Mouse (Mus musculus) embryonic stem cell, embryonic (primary cell): ENCODE results near the gene Tmem159.

ENCODE experiments used
- CTCF ChIA-PET, 4 experiments: fragments of 300-600 bp in 2 of 4; fragments of 350-600 bp in 2 of 4; sonication (Branson Sonifier 250); formaldehyde crosslinking; loops; one replicate each; lab custom pipeline; 2022; ENCODE audit warnings: inconsistent platforms in 2 of 4; lab: Charles Lee
- POLR2A ChIA-PET, 4 experiments: fragments of 300-600 bp in 2 of 4; fragments of 350-600 bp in 2 of 4; sonication (Branson Sonifier 250); formaldehyde crosslinking; loops; one replicate each; lab custom pipeline; 2022; ENCODE audit warnings: antibody characterized with exemption in 4 of 4, inconsistent platforms in 1 of 4; lab: Charles Lee

Tmem159 gene

GRCm38 (mm10) chr7:120117529-120117928 is 15.4 kb downstream of the Tmem159 start:
- POLR2A ChIA-PET = no interaction called here
- CTCF ChIA-PET = interaction anchor here in 1 of 4 experiments (2.4 kb wide), 1 partner anchor 19 kb away, joined by 7 read pairs; no protein-coding TSS in a partner anchor

- CTCF ChIA-PET = interaction anchor here (0.7 to 6.3 kb wide), 15 partner anchors 11 to 279 kb away, joined by 3 to 49 read pairs (median 6); partner anchors contain the start of genes Abca14 (in 4 of the 4) and Abca15 (in 1 of the 4)
- POLR2A ChIA-PET = interaction anchor here in 1 of 4 experiments (1.1 to 1.9 kb wide), 2 partner anchors 80 to 204 kb away, joined by 3 to 8 read pairs; partner anchors contain the start of gene Abca14
Observed at GRCm38 (mm10) chr7:120123776-120124175, 21.6 kb downstream of the Tmem159 start.

GRCm38 (mm10) chr7:120124844-120125243 is 22.7 kb downstream of the Tmem159 start:
- POLR2A ChIA-PET = interaction anchor here (0.6 to 2.4 kb wide), 8 partner anchors 14 to 203 kb away, joined by 3 to 8 read pairs (median 3); partner anchors contain the start of genes Abca14 (in 1 of the 4) and Tmem159 (in 1 of the 4)
- CTCF ChIA-PET = interaction anchor here (0.6 to 6.3 kb wide), 47 partner anchors 12 to 1453 kb away, joined by 3 to 49 read pairs (median 4); partner anchors contain the start of genes Abca14 (in 4 of the 4), Crym (in 2 of the 4), Abca15 (in 1 of the 4) and Tmem159 (in 1 of the 4)

- CTCF ChIA-PET = interaction anchor here in 3 of 4 experiments (0.6 to 6.3 kb wide), 7 partner anchors 29 to 114 kb away, joined by 3 to 49 read pairs (median 3); partner anchors contain the start of genes Abca14 (in 3 of the 3) and Crym (in 1 of the 3)
- POLR2A ChIA-PET = interaction anchor here in 2 of 4 experiments (1.3 to 2.4 kb wide), 3 partner anchors 25 to 76 kb away, joined by 3 to 7 read pairs (median 4); partner anchors contain the start of genes Abca14 (in 1 of the 2) and Tmem159 (in 1 of the 2)
Observed at GRCm38 (mm10) chr7:120126976-120127685, 25.0 kb downstream of the Tmem159 start.

- ChIA-PET POLR2A (interaction anchor here in 3 of 4 experiments (0.7 to 1.5 kb wide), 3 partner anchors 29 to 76 kb away, joined by 3 to 4 read pairs (median 3); partner anchors contain the start of gene Abca14 (in 1 of the 3)), CTCF (interaction anchor here in 2 of 4 experiments (1.6 to 6.3 kb wide), 2 partner anchors 74 to 76 kb away, joined by 5 to 49 read pairs; partner anchors contain the start of genes Abca14 (in 1 of the 2) and Crym (in 1 of the 2))
Observed at GRCm38 (mm10) chr7:120127686-120128059, 25.5 kb downstream of the Tmem159 start.

GRCm38 (mm10) chr7:120128951-120129350 is 26.8 kb downstream of the Tmem159 start:
- ChIA-PET CTCF (no interaction called here), POLR2A (no interaction called here)

- CTCF ChIA-PET = interaction anchor here in 1 of 4 experiments (1.4 kb wide), 1 partner anchor 18 kb away, joined by 3 read pairs; no protein-coding TSS in a partner anchor
- POLR2A ChIA-PET = interaction anchor here in 1 of 4 experiments (0.7 kb wide), 1 partner anchor 9 kb away, joined by 3 read pairs; no protein-coding TSS in a partner anchor
Observed at GRCm38 (mm10) chr7:120142743-120143142, 40.6 kb downstream of the Tmem159 start.

GRCm38 (mm10) chr7:120145191-120145590 is 43.0 kb downstream of the Tmem159 start, which contains the start of gene Zp2:
Gene Zp2 (minus strand): TSS chr7:120145291.
- CTCF ChIA-PET = interaction anchor here in 1 of 4 experiments (0.6 kb wide), 1 partner anchor 58 kb away, joined by 3 read pairs; no protein-coding TSS in a partner anchor
- POLR2A ChIA-PET = interaction anchor here in 2 of 4 experiments (0.5 to 1.6 kb wide), 2 partner anchors 13 to 176 kb away, joined by 4 to 7 read pairs; no protein-coding TSS in a partner anchor

GRCm38 (mm10) chr7:120150257-120150656 is 48.1 kb downstream of the Tmem159 start:
- CTCF ChIA-PET = interaction anchor here in 2 of 4 experiments (0.7 to 1.1 kb wide), 4 partner anchors 25 to 201 kb away, joined by 3 read pairs; no protein-coding TSS in a partner anchor
- POLR2A ChIA-PET = interaction anchor here in 1 of 4 experiments (0.6 kb wide), 1 partner anchor 12 kb away, joined by 4 read pairs; no protein-coding TSS in a partner anchor

- CTCF ChIA-PET = interaction anchor here in 2 of 4 experiments (0.7 to 0.8 kb wide), 2 partner anchors 26 to 58 kb away, joined by 3 read pairs; no protein-coding TSS in a partner anchor
- POLR2A ChIA-PET = interaction anchor here in 1 of 4 experiments (0.6 to 1.5 kb wide), 2 partner anchors 8 to 12 kb away, joined by 3 to 4 read pairs; no protein-coding TSS in a partner anchor
Observed at GRCm38 (mm10) chr7:120150898-120151297, 48.7 kb downstream of the Tmem159 start.

GRCm38 (mm10) chr7:120156841-120157409 is 54.8 kb downstream of the Tmem159 start:
- ChIA-PET POLR2A (interaction anchor here in 2 of 4 experiments (0.8 to 3.6 kb wide), 5 partner anchors 19 to 259 kb away, joined by 3 to 22 read pairs (median 5); partner anchors contain the start of genes Crym (in 1 of the 2) and Tmem159 (in 1 of the 2)), CTCF (interaction anchor here in 2 of 4 experiments (0.6 to 0.7 kb wide), 2 partner anchors 80 to 170 kb away, joined by 3 to 5 read pairs; no protein-coding TSS in a partner anchor)

GRCm38 (mm10) chr7:120157575-120158061 is 55.5 kb downstream of the Tmem159 start:
- CTCF ChIA-PET = interaction anchor here in 1 of 4 experiments (0.7 to 1.5 kb wide), 2 partner anchors 31 to 170 kb away, joined by 3 to 5 read pairs; no protein-coding TSS in a partner anchor
- POLR2A ChIA-PET = interaction anchor here in 3 of 4 experiments (0.5 to 3.6 kb wide), 12 partner anchors 11 to 581 kb away, joined by 3 to 22 read pairs (median 4); partner anchors contain the start of genes Crym (in 2 of the 3), Tmem159 (in 2 of the 3), Anks4b (in 1 of the 3) and Zp2 (in 1 of the 3)

- CTCF ChIA-PET = interaction anchor here in 1 of 4 experiments (1.5 kb wide), 1 partner anchor 32 kb away, joined by 3 read pairs; no protein-coding TSS in a partner anchor
Observed at GRCm38 (mm10) chr7:120158121-120158613, 56.0 kb downstream of the Tmem159 start.

GRCm38 (mm10) chr7:120163581-120164251 is 61.6 kb downstream of the Tmem159 start:
- CTCF ChIA-PET = no interaction called here
- POLR2A ChIA-PET = no interaction called here

More at GRCm38 (mm10) chr7:120158121-120158613, 56.0 kb downstream of the Tmem159 start:
- POLR2A ChIA-PET = interaction anchor here in 3 of 4 experiments (0.5 to 3.6 kb wide), 15 partner anchors 12 to 580 kb away, joined by 3 to 22 read pairs (median 4); partner anchors contain the start of genes Anks4b (in 2 of the 3), Crym (in 2 of the 3), Tmem159 (in 2 of the 3) and Zp2 (in 1 of the 3)
